Mouse (Mus musculus) MEL (cell line): ENCODE data around the gene Bcl2l1. TPM values are rescaled to one million over a fixed set of nuclear protein-coding genes. Genes with fewer than 3 reads are reported as not detected.

Experiments
- DNase-seq: peaks from one replicate; pipeline ENCODE4 v3.0.0; 2011; ENCODE audit warnings: low read depth, low spot score
- H3K27ac ChIP-seq: 2 replicates; pipeline ENCODE4 v1.5.1; 2012; ENCODE audit warnings: low read depth, mild to moderate bottlenecking, control low read depth, low read length, moderate library complexity; ENCODE audit not compliant: control insufficient read depth
- H3K27me3 ChIP-seq, 2 experiments: fragments of 150-350 bp in 1 of 2; sonication (generic) in 1 of 2; 2 replicates each; pipeline ENCODE4 v1.6.1; 2012; ENCODE audit warnings: low read length in 2 of 2, mild to moderate bottlenecking in 2 of 2, improper control_type of control experiment in 1 of 2, moderate library complexity in 1 of 2; ENCODE audit not compliant: insufficient read depth in 2 of 2, control insufficient read depth in 1 of 2
- H3K36me3 ChIP-seq, 2 experiments: 2 replicates each; pipeline ENCODE4 v1.6.1; 2012 to 2014; ENCODE audit warnings: low read length in 2 of 2, improper control_type of control experiment in 1 of 2, inconsistent platforms in 1 of 2, mild to moderate bottlenecking in 1 of 2; ENCODE audit not compliant: insufficient read depth in 2 of 2, control insufficient read depth in 1 of 2
- H3K4me1 ChIP-seq, 2 experiments: fragments of 150-350 bp in 1 of 2; sonication (generic) in 1 of 2; 2 replicates each; pipeline ENCODE4 v1.6.1; 2012; ENCODE audit warnings: low read length in 2 of 2, improper control_type of control experiment in 1 of 2, mild to moderate bottlenecking in 1 of 2; ENCODE audit not compliant: insufficient read depth in 2 of 2, control insufficient read depth in 1 of 2
- H3K4me3 ChIP-seq, 2 experiments: fragments of 150-350 bp in 1 of 2; sonication (generic) in 1 of 2; 2 replicates each; pipeline ENCODE4 v1.5.1; 2012; ENCODE audit warnings: low read depth in 2 of 2, low read length in 2 of 2, mild to moderate bottlenecking in 2 of 2, moderate library complexity in 2 of 2, control low read depth in 1 of 2, improper control_type of control experiment in 1 of 2; ENCODE audit not compliant: control insufficient read depth in 1 of 2, insufficient read depth in 1 of 2
- H3K79me2 ChIP-seq: 2 replicates; pipeline ENCODE4 v1.6.1; 2012; ENCODE audit warnings: mild to moderate bottlenecking, low read length, moderate library complexity; ENCODE audit not compliant: control insufficient read depth, poor library complexity, insufficient read depth
- H3K9ac ChIP-seq: 2 replicates; pipeline ENCODE4 v1.6.1; 2012; ENCODE audit warnings: low read depth, mild to moderate bottlenecking, control low read depth, low read length, moderate library complexity; ENCODE audit not compliant: control insufficient read depth, poor library complexity, severe bottlenecking
- H3K9me3 ChIP-seq: fragments of 150-350 bp; sonication (generic); replicated peaks from 2 replicates; pipeline ENCODE4 v1.6.1; 2012; ENCODE audit warnings: mild to moderate bottlenecking, low read length, improper control_type of control experiment, moderate library complexity; ENCODE audit not compliant: insufficient read depth
- BHLHE40 ChIP-seq: IDR thresholded peaks from 2 replicates; pipeline ENCODE4 v1.6.1; 2012; ENCODE audit warnings: low read depth, mild to moderate bottlenecking, inconsistent platforms, low read length, improper control_type of control experiment, borderline replicate concordance
- CHD1 ChIP-seq: IDR thresholded peaks from 2 replicates; pipeline ENCODE4 v1.6.1; 2012; ENCODE audit warnings: low read depth, mild to moderate bottlenecking, inconsistent platforms, low read length, improper control_type of control experiment
- ETS1 ChIP-seq: IDR thresholded peaks from 2 replicates; pipeline ENCODE4 v1.6.1; 2012; ENCODE audit warnings: low read depth, mild to moderate bottlenecking, inconsistent platforms, low read length, improper control_type of control experiment, moderate library complexity
- JUND ChIP-seq: IDR thresholded peaks from 2 replicates; pipeline ENCODE4 v1.6.1; 2011; ENCODE audit warnings: low read depth, mild to moderate bottlenecking, improper control_type of control experiment, low read length
- MAFK ChIP-seq: IDR thresholded peaks from 2 replicates; pipeline ENCODE4 v1.6.1; 2011; ENCODE audit warnings: low read depth, mild to moderate bottlenecking, low read length, improper control_type of control experiment, borderline replicate concordance
- MAX ChIP-seq: IDR thresholded peaks from 2 replicates; pipeline ENCODE4 v1.6.1; 2011; ENCODE audit warnings: low read length, improper control_type of control experiment
- MAZ ChIP-seq: IDR thresholded peaks from 2 replicates; pipeline ENCODE4 v1.6.1; 2012; ENCODE audit warnings: low read depth, mild to moderate bottlenecking, inconsistent platforms, low read length, improper control_type of control experiment
- MXI1 ChIP-seq: IDR thresholded peaks from 2 replicates; pipeline ENCODE4 v1.6.1; 2011; ENCODE audit warnings: mild to moderate bottlenecking, low read depth, low read length, improper control_type of control experiment
- MYB ChIP-seq: IDR thresholded peaks from 2 replicates; pipeline ENCODE4 v1.6.1; 2011; ENCODE audit warnings: mild to moderate bottlenecking, low read depth, low read length, improper control_type of control experiment
- MYC ChIP-seq: IDR thresholded peaks from 2 replicates; pipeline ENCODE4 v1.6.1; 2011; ENCODE audit warnings: low read depth, mild to moderate bottlenecking, low read length, improper control_type of control experiment, moderate library complexity
- NRF1 ChIP-seq: IDR thresholded peaks from 2 replicates; pipeline ENCODE4 v1.6.1; 2014; ENCODE audit warnings: low read depth, mild to moderate bottlenecking, inconsistent platforms, low read length, improper control_type of control experiment, moderate library complexity; ENCODE audit not compliant: poor library complexity, insufficient read depth, severe bottlenecking
- POLR2A ChIP-seq, 2 experiments: IDR thresholded peaks; 2 replicates each; pipeline ENCODE4 v1.6.1; 2011 to 2012; ENCODE audit warnings: low read length in 2 of 2, mild to moderate bottlenecking in 2 of 2, control low read depth in 1 of 2, improper control_type of control experiment in 1 of 2, low read depth in 1 of 2, moderate library complexity in 1 of 2; ENCODE audit not compliant: control insufficient read depth in 1 of 2, insufficient read depth in 1 of 2, poor library complexity in 1 of 2
- SIN3A ChIP-seq: IDR thresholded peaks from 2 replicates; pipeline ENCODE4 v1.6.1; 2012; ENCODE audit warnings: low read length, improper control_type of control experiment, inconsistent platforms
- SMC3 ChIP-seq: IDR thresholded peaks from 2 replicates; pipeline ENCODE4 v1.6.1; 2011; ENCODE audit warnings: low read depth, low read length, improper control_type of control experiment
- TBP ChIP-seq: IDR thresholded peaks from 2 replicates; pipeline ENCODE4 v1.8.0; 2011; ENCODE audit warnings: low read depth, low read length, improper control_type of control experiment
- USF1 ChIP-seq: IDR thresholded peaks from 2 replicates; pipeline ENCODE4 v1.6.1; 2014; ENCODE audit warnings: low read depth, mild to moderate bottlenecking, inconsistent platforms, low read length, improper control_type of control experiment, moderate library complexity
- USF2 ChIP-seq, 2 experiments: IDR thresholded peaks; 2 replicates each; pipeline ENCODE4 v1.6.1; 2011 to 2012; ENCODE audit warnings: improper control_type of control experiment in 2 of 2, low read length in 2 of 2, borderline replicate concordance in 1 of 2, inconsistent platforms in 1 of 2, low read depth in 1 of 2, mild to moderate bottlenecking in 1 of 2; ENCODE audit not compliant: insufficient read depth in 1 of 2
- ZC3H11A ChIP-seq: IDR thresholded peaks from 2 replicates; pipeline ENCODE4 v1.6.1; 2012; ENCODE audit warnings: low read depth, mild to moderate bottlenecking, inconsistent platforms, low read length, improper control_type of control experiment
- ZKSCAN1 ChIP-seq: IDR thresholded peaks from 2 replicates; pipeline ENCODE4 v1.6.1; 2012; ENCODE audit warnings: low read depth, mild to moderate bottlenecking, inconsistent platforms, low read length, improper control_type of control experiment, moderate library complexity
- ZNF384 ChIP-seq: IDR thresholded peaks from 2 replicates; pipeline ENCODE4 v1.6.1; 2012; ENCODE audit warnings: low read depth, mild to moderate bottlenecking, inconsistent platforms, low read length, improper control_type of control experiment
- polyA plus RNA-seq, 2 experiments: library from polyadenylated mRNA; stranded (reverse) in 1 of 2; unstranded in 1 of 2; fragments of >175 nt in 1 of 2; fragments of >200 nt in 1 of 2; gene quantifications; 2 replicates each; pipeline versions ENCODE4 v1.2.1 to v1.2.4; 2012; ENCODE audit warnings: low replicate concordance in 2 of 2, low read depth in 1 of 2; ENCODE audit not compliant: insufficient read length in 2 of 2, insufficient read depth in 1 of 2, missing spikeins in 1 of 2
- total RNA-seq: library from RNA; depleted of rRNA; stranded (reverse); fragments of 300-350 nt; gene quantifications from 2 replicates; pipeline ENCODE4 v1.2.3, GENCODE M21; 2012

Bcl2l1 gene
- total and polyA plus RNA-seq, 3 experiments = 6.5 to 23.9 TPM; not detected in 1

- Histone ChIP-seq H3K9me3 (no peaks in the 10 kb centered on the region), H3K79me2 (no peaks in the 10 kb centered on the region), H3K27me3 (no peaks in the 10 kb centered on the region), H3K27ac (no peak overlapping the region), H3K36me3 (no peaks in the 10 kb centered on the region), H3K4me3 (no peak overlapping the region), H3K4me1 (no peaks in the 10 kb centered on the region), H3K9ac (no peak overlapping the region)
- TF ChIP-seq JUND (no peak), ETS1 (no peak), TBP (no peak), MYB (no peak)
- no peak for DNase-seq
Measured at GRCm38 (mm10) chr2:152797589-152797988, 33.9 kb downstream of the Bcl2l1 start.

GRCm38 (mm10) chr2:152794281-152794827 lies 37.2 kb downstream of the Bcl2l1 start:
- H3K36me3 ChIP-seq = peaks cover 0 to 18% of the 10 kb centered on the region in 2 experiments; a peak in 2 of 4 replicates
- H3K4me1 ChIP-seq = peaks cover 4 to 17% of the 10 kb centered on the region in 2 experiments
- H3K79me2 ChIP-seq = no peaks in the 10 kb centered on the region
- TF ChIP-seq ZC3H11A = no peak
- TF ChIP-seq ZNF384 = no peak
- no peak for TF ChIP-seq MXI1
- TF ChIP-seq MAX = no peak
- TF ChIP-seq USF2 (IDR thresholded peaks at IDR 0.05; ENCODE audit: borderline replicate concordance in 1 of 2, insufficient read depth in 1 of 2, low read depth in 1 of 2, low read length in 2 of 2) = no peak
- no peak for TF ChIP-seq SMC3
- no peak for TF ChIP-seq USF1
- TF ChIP-seq MAFK = no peak
- TF ChIP-seq POLR2A (IDR thresholded peaks at IDR 0.05; ENCODE audit: control insufficient read depth in 1 of 2, insufficient read depth in 1 of 2, low read depth in 1 of 2, low read length in 2 of 2, poor library complexity in 1 of 2) = no peak
- TF ChIP-seq BHLHE40 = no peak
- TF ChIP-seq MYB = no peak
- TF ChIP-seq SIN3A = no peak
- no peak for TF ChIP-seq NRF1
- TF ChIP-seq ETS1 = no peak
- TF ChIP-seq MYC = no peak
- TF ChIP-seq ZKSCAN1 = no peak
- no peak for TF ChIP-seq MAZ
- TF ChIP-seq JUND = no peak
- no peak for TF ChIP-seq CHD1
- H3K9ac ChIP-seq = no peak overlapping the region
- H3K27ac ChIP-seq = no peak overlapping the region
- no peak overlapping the region for H3K4me3 ChIP-seq
- no peak for DNase-seq
- no peaks in the 10 kb centered on the region for H3K27me3 ChIP-seq
- no peaks in the 10 kb centered on the region for H3K9me3 ChIP-seq
